In genomic region chr8:104733753-104734152, GRCm38 (mm10) we compare ENCODE assay signal across 22 mouse cellular contexts. TPM values are rescaled to one million over a fixed set of nuclear protein-coding genes. Genes with fewer than 3 reads are reported as not detected.
"Had no signal": no experiment of that assay in that cellular context is flagged by ENCODE, and none has a peak within 500 bp of the region (broad histone marks: within the 10 kb centered on the region; RNA-seq: fewer than 3 reads in every experiment).

Gene Ces2a (plus strand): TSS chr8:104734003.

- ATAC-seq: hindbrain, postnatal 0 days; midbrain, embryonic 15.5 days had no signal

- DNase-seq: kidney, adult 9 months; kidney, postnatal 36 days; left cerebral cortex, postnatal 4 days; lung, embryonic 14.5 days; lung, postnatal 10 days; lung, postnatal 4 days; retina, postnatal 1 day; right cerebral cortex, postnatal 4 days; thymus, postnatal 14 days had no signal

- H3K36me3 ChIP-seq: limb, embryonic 13.5 days; midbrain, embryonic 15.5 days; neural tube, embryonic 13.5 days; stomach, embryonic 15.5 days had no signal

- H3K4me3 ChIP-seq: layer of hippocampus, adult 2 months; limb, embryonic 13.5 days; midbrain, embryonic 15.5 days; neural tube, embryonic 13.5 days; stomach, embryonic 15.5 days had no signal

- H3K27ac ChIP-seq: hindbrain, postnatal 0 days; kidney, postnatal 0 days; limb, embryonic 13.5 days; midbrain, embryonic 15.5 days; neural tube, embryonic 13.5 days; stomach, embryonic 15.5 days had no signal

- H3K9me3 ChIP-seq: limb, embryonic 13.5 days; midbrain, embryonic 15.5 days; neural tube, embryonic 13.5 days; stomach, embryonic 15.5 days had no signal

- H3K9ac ChIP-seq: limb, embryonic 13.5 days; lung, embryonic 14.5 days; midbrain, embryonic 15.5 days; neural tube, embryonic 13.5 days; stomach, embryonic 15.5 days had no signal

- H3K27me3 ChIP-seq: limb, embryonic 13.5 days; midbrain, embryonic 15.5 days; neural tube, embryonic 13.5 days; stomach, embryonic 15.5 days had no signal

- H3K4me2 ChIP-seq: limb, embryonic 13.5 days; lung, embryonic 14.5 days; midbrain, embryonic 11.5 days; midbrain, embryonic 15.5 days; neural tube, embryonic 13.5 days; stomach, embryonic 15.5 days had no signal

- H3K4me1 ChIP-seq: limb, embryonic 13.5 days; midbrain, embryonic 15.5 days; neural tube, embryonic 13.5 days; stomach, embryonic 15.5 days had no signal

RNA-seq across cellular contexts. Expression of gene Ces2a, which starts in this region (rescaled TPM):
- total RNA-seq: hindbrain, postnatal 0 days; layer of hippocampus, adult 2 months; layer of hippocampus, postnatal 10 days; left cerebral cortex, postnatal 10 days; left cerebral cortex, postnatal 4 days; megakaryocyte, adult 5-6 weeks; monocyte, adult 5-6 weeks had no signal
- polyA plus RNA-seq: hindbrain, postnatal 0 days; limb, embryonic 13.5 days; lung, embryonic 14.5 days; midbrain, embryonic 11.5 days; midbrain, embryonic 15.5 days; neural tube, embryonic 13.5 days; spleen, adult 2 months had no signal
